Mouse (Mus musculus): ENCODE results near the gene Parl. TPM values are rescaled to one million over a fixed set of nuclear protein-coding genes. Genes with fewer than 3 reads are reported as not detected.

Parl gene
- total RNA-seq (2015) (95.2 and 99.9 TPM in 2 replicates), total RNA-seq (2017) (181 and 196 TPM in 2 replicates)

DNA sequence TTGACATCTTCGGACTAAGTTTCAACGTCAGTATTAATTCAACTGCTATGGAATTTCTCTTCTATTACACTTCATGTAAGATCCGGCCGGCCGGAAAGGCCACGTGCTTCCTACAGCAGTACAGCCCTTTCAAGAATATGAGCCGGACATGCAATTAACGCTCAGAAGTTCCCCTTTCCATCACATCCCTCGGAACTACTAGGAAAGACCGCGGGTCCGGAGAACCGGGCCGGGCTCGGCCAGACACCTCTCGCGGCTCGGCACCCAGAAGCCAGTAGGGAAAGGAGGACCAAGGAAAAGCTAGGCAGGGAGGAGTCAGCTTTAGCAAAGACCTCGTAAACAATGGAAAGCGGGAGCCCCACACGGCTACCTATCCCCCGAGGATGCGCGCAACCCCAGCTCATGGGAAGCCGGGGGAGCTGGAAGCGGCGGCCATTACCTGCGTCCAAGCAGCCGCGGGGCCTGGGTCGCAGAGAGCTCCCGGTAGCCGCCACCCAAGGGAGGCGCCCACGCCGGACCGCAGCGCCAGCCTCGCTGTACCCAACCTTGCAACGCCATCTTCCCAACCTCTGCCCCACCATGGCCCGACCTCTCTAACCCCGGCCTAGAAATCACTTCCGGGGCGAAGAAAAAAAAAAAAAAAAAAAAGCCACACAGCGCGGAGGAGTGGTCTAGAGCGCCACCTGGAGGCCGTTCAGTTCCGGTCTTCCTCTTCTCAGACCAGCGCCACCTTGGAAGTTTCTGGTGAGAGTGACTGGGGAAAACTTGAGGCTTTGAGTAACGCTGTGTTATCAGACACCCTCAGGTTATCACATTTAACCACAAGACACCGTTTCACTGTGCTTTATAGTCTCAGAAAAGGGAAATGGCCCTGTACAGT is at the start of gene Parl:
Gene Parl (minus strand): TSS at position 618 of the 880 bp plus-strand sequence.
- ATAC-seq (ENCODE audit: poor library complexity, severe bottlenecking) = peak; percentile 92

DNA sequence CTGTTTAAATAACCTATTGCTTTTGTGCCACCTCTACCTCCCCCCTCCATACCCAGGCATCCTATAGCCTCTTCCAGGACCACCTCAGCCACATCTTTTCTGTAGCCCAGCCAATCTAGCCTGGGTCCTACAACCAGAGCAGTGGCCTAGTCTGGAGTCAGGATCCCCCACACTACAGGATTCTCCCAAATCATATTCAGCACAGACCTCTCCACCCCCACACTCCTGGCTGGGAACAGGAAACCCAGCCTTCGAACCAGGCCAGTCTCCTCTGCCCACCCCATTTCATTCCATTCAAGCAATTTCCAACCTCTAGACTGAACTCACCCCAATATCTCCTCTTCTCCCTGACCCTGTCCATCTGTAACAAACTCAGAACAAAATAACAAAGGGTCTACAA is 43.3 kb upstream of the Parl start:
- ATAC-seq (ENCODE audit: poor library complexity, severe bottlenecking) = no peak

DNA sequence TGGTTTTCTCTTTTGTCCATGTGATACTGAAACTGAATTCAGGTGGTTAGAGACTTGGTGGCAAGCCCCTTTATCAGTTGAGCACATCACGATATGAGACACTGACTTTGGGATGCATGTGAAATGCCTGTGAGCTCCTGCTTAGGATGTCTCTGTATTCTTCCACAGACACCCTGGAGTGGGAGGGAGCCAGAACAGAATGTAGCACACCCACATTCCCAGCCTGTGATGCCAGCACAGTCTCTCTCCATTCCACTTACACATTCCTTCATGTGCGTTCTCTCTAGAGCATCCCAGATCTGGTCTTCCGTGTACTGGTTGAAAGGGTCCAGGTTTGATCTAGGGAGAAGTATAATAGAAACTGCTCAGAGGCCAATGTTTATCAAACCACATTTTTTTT is 36.4 kb upstream of the Parl start:
- no peak for ATAC-seq (ENCODE audit: poor library complexity, severe bottlenecking)

DNA sequence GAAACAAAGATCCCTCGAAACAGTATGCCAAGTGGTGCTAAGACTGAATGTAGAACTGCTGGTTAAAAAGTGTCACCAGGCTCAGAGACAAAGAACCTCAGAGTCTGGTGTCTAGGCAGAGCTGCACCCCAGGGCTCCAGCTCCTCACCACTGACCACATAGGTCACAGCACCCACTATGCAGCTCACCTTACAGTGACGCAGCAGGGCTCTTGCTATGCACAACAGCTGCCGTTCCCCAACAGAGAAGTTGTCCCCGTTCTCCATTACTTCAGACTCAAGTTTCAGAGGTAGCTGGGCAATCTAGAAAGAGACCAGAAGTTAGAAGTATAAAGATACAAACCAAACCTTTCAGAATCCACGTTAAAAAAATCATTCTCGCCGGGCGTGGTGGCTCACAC is 32.7 kb upstream of the Parl start:
- no peak for ATAC-seq (ENCODE audit: poor library complexity, severe bottlenecking)

DNA sequence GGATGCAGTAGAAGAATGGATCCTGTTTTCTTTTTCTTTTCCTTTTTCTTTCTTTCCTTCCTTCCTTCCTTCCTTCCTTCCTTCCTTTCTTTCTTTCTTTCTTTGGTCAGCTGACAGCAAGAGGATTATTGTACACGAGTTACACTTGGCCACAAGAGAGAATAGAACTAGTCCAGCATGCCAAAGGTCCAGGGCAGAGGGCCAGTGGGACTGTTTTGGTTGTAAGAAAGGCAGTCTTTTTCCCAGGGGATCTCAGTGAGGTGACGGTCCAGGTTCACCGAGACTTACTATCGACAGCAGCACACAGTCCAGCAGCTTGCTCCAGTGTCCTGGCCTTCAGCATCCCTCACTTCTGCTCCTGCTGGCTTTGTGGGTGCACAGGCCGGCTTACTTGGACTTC is 26.1 kb upstream of the Parl start:
- ATAC-seq (ENCODE audit: poor library complexity, severe bottlenecking) = no peak

DNA sequence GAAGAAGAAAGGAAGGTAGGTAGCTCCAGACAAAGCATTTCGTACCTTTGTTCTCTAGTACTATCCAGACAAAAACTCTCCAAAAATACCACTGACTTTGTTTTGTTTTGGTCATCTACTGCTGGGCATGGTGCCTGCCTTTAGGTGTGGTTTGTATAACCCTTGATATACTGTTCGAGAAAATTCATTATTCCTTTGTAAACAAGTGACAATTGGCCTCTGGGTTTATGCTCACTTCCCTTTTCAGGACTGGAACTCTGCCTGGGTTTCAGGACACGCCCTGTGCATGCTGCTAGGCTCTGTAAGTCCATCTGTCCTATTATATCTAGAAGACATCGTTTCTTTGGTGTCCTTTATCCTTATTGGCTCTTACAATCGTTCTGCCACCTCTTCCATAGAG is 23.1 kb upstream of the Parl start, which contains the start of gene Cyp2ab1:
Gene Cyp2ab1 (minus strand): TSS at position 119 of the 400 bp plus-strand sequence.
- peak; percentile 76 for ATAC-seq (ENCODE audit: poor library complexity, severe bottlenecking)

DNA sequence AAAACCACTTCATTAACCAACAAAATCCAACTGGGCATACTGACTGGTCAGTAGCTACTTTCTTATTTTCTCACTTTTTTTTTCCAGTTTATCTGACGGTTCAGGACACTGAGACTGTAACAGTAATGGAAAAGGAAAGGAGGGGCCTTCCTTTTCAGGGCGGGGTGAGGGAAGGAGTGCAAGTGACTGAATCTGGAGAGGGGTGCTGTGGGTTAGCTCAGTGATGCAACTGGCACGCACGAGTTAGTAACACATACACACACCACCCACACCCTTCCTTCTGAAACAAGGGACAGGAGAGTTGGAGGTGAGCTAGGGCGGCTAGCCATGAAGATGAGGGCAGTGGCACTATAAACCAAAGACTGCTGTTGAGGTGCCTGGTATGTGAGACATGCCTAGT is 21.7 kb upstream of the Parl start:
- peak; percentile 90 for ATAC-seq (ENCODE audit: poor library complexity, severe bottlenecking)

DNA sequence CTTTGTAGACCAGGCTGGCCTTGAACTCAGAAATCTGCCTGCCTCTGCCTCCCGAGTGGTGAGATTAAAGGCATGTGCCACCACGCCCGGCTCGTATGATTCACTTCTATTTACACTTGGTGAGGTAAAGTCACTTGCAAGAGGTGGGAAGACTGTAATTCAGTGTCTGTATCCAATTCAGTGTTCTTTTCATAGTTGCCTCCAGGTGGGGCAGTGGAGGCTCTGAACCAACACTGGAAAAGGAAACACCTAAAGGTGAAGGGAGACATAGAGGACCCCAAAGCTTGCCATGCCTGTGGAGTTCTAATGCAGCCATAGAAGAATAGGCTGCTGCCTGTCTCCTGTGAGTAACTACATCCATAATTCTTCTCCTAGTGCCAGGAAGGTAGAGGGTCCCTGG is 20.1 kb upstream of the Parl start:
- ATAC-seq (ENCODE audit: poor library complexity, severe bottlenecking) = no peak

DNA sequence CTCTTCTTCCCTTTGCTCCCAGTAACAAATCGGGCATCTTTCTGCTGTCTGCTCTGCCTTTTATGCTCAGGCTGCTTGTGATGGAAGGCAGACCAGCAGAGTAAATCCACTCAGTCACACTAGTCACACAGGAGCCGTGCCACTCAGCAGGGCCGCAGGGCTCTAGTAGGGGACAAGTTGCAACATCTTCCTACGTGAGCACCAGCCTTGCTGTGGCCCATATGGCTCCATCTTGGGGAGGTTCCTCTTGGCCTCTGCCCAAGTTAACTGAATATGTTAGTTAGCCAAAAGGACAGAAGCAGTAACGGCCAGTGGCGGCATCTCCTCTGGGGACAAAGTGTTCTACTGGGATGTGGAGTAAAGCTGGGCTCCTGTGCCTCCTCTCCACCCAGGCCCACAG is 14.6 kb upstream of the Parl start:
- ATAC-seq (ENCODE audit: poor library complexity, severe bottlenecking) = peak; percentile 99

DNA sequence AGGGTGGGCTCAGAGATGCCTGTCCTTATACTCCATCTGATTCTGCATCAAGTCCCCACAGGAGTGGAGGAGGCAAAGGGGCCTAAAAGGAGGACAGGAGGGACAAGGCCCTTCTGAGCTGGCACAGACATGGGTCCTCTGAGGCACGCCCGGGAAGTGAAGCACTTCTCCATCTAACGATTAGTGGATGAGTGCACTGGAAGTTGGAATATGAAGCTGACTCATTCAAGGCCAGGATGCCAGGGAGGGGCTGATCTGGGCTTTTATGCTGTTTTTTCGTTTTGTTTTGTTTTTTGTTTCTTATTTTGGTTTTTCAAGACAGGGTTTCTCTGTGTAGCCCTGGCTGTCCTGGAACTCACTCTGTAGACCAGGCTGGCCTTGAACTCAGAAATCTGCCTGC is 13.1 kb upstream of the Parl start:
- no peak for ATAC-seq (ENCODE audit: poor library complexity, severe bottlenecking)

DNA sequence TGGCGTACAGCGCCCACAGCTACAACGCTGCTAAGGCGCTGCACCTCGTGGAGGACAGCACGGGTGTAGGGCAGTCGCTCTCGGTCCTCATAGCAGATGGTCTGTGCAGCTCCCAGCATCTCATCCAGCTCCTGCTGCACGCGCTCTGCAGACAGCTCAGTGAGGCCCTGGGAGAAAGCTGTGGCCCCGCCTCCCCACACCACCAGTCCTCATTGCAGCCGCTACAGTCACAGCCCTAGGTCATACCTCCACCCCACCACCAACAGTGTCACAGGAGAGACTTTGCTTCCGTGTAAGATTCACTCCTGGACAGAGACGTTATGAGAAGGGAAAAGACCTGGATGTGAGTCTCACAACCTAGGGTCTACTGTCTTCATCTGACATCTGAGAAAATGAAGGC is 10.1 kb upstream of the Parl start:
- ATAC-seq (ENCODE audit: poor library complexity, severe bottlenecking) = no peak

DNA sequence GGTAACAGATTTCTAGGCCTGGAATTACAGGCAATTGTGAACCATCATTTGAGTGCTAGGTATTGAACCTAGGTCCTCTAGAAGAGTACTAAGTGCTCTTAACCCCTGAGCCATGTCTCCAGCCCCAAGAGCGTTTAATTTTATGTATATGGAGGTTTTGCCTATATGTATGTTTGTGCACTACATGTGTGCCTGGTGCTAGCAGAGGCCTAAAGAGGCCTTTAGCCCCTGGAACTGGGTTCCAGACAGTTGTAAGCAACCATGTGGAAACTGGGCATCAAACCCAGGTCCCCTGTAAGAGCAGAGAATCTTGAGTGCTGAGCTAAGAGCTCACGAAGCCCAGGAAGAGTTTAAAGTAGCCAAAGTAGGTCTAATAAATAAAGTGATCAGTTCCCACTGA is 2.1 kb downstream of the Parl start:
- no peak for ATAC-seq (ENCODE audit: poor library complexity, severe bottlenecking)

DNA sequence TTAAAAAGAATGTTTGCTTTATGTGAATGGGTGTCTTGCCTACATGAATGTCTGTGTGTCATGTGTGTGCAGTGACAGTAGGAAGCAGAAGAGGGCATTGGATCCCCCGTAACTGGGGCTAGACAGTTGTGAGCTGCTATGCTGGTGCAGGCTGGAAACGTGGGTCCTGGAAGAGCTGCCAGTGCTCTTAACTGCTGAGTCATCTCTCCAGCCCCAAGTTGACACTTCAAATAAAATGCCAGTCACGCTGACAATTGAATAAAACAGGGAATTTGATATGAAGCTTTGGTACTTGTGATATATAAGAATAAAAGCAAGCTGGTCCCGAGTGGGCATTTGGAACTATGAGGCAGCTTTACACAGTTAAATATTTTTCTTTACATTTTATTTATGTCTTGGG is 21.9 kb downstream of the Parl start:
- no peak for ATAC-seq (ENCODE audit: poor library complexity, severe bottlenecking)

DNA sequence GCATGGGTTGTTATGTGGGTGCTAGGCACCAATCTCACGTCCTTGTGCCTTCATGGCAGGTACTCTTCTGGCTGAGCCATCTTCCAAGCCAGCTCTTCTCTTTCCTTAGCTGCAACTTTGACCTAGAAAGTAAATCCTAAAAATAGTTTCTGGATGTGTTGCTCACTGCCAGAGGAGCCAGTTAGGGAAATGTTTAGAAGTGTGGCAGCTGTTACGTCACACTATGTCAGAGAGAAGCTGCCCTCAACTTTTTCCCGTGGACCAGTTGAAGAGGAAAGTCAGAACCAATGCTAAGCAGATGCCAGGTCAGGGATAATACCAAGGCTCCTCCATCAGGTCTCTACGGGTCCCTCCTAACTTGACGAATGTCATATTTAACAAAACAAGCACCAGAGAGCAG is 22.8 kb downstream of the Parl start:
- no peak for ATAC-seq (ENCODE audit: poor library complexity, severe bottlenecking)

DNA sequence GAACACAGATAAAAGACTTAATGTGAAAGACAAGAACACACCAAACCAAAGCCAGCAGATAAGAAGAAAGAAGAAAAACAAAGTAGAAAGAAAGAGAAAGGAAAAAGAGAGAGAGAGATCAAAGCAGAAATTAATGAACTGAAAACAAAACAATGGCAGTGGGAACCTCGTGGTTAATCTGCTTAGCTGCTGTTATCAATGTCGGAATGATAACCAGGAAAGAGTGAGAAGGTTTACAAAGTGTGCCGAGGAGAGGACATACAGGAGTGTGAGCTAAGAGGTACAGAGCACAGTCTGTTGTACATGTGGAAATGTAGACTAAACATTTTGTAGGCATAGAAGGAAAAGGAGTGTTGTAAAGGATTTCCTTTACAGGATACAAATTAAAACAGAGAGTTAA is 29.2 kb downstream of the Parl start:
- no peak for ATAC-seq (ENCODE audit: poor library complexity, severe bottlenecking)

DNA sequence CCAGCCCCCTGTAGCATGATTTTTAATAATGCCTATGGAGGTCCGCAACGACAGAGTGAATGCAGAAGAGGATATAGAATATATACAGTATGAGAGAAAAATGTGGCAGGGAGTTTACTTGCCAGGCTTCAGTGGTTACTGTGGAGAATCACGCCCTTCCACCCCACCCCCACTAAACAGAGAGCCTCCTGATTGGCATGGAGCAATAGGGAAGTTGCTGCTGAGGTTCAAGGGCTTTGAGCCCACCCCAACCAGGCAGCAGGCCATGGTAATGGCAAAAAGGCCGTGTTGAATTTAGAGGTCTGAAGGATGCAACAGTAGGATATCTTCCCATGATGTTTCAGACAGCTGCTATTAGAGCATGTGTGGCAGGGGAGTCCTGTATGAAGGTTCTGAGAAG is 30.8 kb downstream of the Parl start:
- ATAC-seq (ENCODE audit: poor library complexity, severe bottlenecking) = peak; percentile 49; the same call in 1 of the 2 replicates

DNA sequence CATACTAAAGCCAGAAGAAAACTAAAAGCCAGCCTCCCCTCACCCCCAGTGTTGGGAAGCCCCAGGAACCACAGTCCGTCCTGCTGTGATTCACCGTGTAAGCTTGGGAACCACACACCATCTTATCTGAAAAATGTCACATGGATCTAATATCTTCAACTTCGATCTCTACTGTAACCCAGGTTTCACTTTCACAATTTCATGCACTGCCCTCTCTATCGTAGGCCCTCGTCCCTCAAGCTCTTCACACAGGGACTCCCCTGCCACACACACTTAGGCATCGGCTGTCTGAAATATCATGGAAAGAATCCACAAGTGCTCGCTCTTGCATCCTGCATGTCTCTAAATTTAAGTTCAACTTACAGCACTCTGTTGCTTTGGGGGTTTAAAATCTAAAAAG is 37.1 kb downstream of the Parl start:
- ATAC-seq (ENCODE audit: poor library complexity, severe bottlenecking) = no peak

DNA sequence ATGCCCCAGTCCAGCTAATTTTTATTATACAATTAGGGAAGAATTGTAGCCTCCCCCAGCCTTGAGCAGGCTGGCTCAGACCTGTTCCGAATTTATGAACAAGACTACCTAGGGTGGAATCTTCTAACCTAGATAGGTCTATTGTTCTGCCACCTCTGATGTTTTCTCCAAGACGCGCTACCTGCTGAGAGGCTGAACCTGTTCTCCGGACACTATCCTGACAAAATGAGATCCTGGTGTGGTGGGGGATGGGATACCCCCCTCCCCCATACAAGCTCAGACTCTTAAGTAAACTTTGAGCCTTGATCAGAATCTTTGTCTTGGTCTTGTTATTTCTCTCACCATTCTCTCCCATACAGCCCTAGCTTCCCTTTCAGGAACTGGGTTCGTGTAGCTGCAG is 44.3 kb downstream of the Parl start:
- ATAC-seq (ENCODE audit: poor library complexity, severe bottlenecking) = no peak

DNA sequence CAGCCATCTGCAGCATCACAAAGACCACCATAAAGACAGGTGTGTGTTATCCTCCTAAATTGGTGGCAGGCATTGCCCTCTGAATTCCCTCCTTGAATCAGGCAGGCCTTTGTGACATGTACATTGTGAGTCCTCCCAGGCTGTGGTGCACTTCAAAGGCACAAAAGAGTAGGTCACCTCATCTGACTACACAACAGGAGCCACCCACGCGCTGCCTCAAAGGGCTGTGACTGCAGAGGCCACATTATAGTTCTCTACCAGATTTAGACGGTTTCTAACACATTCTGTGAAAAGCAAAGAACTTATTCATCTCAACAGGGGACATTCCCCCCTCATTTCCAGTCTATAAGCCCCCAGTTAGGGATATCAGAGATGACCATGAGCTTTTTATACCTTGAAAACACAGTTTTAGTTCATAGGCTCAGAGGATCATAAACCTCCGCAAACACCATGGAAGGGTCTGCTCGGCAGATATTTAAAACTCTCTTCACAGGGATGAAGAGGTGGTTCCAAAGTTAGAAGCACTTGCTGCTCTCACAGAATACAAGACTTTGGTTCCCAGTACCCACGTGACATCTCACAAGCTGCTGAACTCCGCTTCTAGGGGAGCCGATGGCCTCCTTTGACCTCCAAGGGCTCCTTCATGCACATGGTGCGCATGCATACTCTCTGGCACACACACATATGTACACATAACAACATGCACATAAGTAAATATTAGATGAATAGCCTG is 53.6 kb downstream of the Parl start:
- no peak for ATAC-seq (ENCODE audit: poor library complexity, severe bottlenecking)

DNA sequence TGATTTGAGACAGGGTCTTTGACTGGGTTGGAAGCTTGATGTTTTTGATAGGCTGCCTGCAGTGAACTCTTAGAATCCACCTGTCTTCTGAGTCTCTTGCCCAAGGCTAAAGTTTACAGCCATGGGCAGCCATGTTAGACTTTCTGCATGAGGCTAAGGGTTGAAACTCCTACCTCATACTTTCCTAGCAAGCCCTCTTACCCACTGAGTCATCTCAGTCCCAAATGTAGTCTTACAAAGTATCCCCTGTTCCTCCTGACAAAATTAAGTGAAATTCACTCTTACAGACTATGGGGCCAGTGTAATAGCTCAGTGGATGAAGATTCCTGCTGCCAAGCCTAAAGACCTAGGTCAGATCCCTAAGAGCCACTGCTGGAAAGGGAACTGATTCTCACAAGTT is 55.1 kb downstream of the Parl start:
- no peak for ATAC-seq (ENCODE audit: poor library complexity, severe bottlenecking)

DNA sequence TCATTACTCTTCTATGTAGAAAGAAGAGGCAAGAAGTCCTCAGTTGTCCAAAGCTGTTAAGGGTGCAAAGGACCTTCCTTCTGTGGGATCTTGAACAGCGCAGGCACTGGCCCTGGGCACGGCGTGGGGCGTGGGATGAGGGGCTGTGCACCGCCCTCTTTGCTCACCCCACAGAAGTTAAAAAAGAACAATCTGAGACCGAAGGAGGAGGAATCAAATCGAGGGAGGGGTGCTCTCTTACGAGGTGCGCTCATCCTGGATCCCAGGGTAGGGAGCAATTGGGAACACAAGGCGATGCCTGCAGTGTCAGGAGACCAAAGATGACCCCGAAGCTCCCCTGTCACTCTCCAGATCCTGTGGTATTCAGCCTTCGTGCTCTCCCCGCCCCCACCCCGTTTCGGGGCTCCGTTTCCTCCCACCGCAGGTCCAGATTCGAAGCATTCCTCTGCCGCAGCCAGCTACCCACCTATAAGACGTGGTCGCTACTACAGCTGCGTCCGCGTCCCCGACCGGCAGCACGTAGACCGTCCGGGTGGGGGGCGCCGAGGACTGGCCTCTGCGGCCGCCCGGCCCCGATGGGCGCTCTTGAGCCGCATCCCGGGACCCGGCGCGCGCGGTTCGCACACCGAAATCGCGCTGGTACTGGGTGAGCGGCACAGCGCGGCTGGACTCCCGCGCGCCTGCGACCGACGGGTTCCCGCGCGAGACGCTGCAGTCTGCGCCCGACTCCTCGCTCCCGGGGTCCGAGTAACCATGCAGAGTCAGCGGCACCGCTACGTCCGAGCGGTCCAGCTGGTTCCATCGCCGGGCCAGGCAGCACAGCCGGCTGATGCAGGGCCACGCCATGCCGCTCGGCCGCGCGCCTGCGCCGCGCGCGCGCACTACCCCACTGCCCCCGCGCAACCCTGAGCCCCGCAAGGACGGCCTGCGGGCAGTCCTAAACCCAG is 61.4 kb downstream of the Parl start, which contains the start of gene Map6d1:
Gene Map6d1 (minus strand): TSS at position 891 of the 947 bp plus-strand sequence.
- ATAC-seq (ENCODE audit: poor library complexity, severe bottlenecking) = peak; percentile 21; the same call in 1 of the 2 replicates

Data from megakaryocyte, adult 5-6 weeks (primary cell).